Mouse (Mus musculus) embryonic facial prominence, embryonic 14.5 days (tissue): ENCODE results near the gene Cc2d1a. TPM values are rescaled to one million over a fixed set of nuclear protein-coding genes. Genes with fewer than 3 reads are reported as not detected.
A peak's percentile ranks its signal among the peaks of the same experiment; 100 is the strongest.

Source experiments
- ATAC-seq: fragments of 200-750 bp; cut with Nextera tagmentation; 2 replicates; pipeline ENCODE4 v1.8.0; 2017; ENCODE audit warnings: low read depth, moderate number of reproducible peaks, moderate TSS enrichment
- DNase-seq: peaks from one replicate; pipeline ENCODE4 v3.0.0-alpha.2; 2015; ENCODE audit warnings: low spot score
- H3K27ac ChIP-seq: fragments of 300-500 bp; sonication (generic); replicated peaks from 2 replicates; pipeline ENCODE4 v1.5.1; 2014; ENCODE audit warnings: low read depth, mild to moderate bottlenecking, low read length, moderate library complexity
- H3K27me3 ChIP-seq: fragments of 300-500 bp; sonication (generic); replicated peaks from 2 replicates; pipeline ENCODE4 v1.6.1; 2014; ENCODE audit warnings: low read length; ENCODE audit not compliant: control insufficient read depth, insufficient read depth
- H3K36me3 ChIP-seq: fragments of 300-500 bp; sonication (generic); 2 replicates; pipeline ENCODE4 v1.6.1; 2014; ENCODE audit warnings: low read length, mixed read lengths; ENCODE audit not compliant: control insufficient read depth, insufficient read depth
- H3K4me1 ChIP-seq: fragments of 300-500 bp; sonication (generic); 2 replicates; pipeline ENCODE4 v1.6.1; 2014; ENCODE audit warnings: antibody characterized with exemption, low read length; ENCODE audit not compliant: control insufficient read depth, insufficient read depth
- H3K4me2 ChIP-seq: fragments of 300-500 bp; sonication (generic); 2 replicates; pipeline ENCODE4 v1.6.1; 2014; ENCODE audit warnings: low read depth, mild to moderate bottlenecking, low read length, moderate library complexity, mixed read lengths
- H3K4me3 ChIP-seq: fragments of 300-500 bp; sonication (generic); 2 replicates; pipeline ENCODE4 v1.5.1; 2014; ENCODE audit warnings: low read depth, mild to moderate bottlenecking, low read length
- H3K9ac ChIP-seq: fragments of 300-500 bp; sonication (generic); 2 replicates; pipeline ENCODE4 v1.6.1; 2014; ENCODE audit warnings: low read depth, mild to moderate bottlenecking, low read length, moderate library complexity, mixed read lengths
- H3K9me3 ChIP-seq: fragments of 300-500 bp; sonication (generic); 2 replicates; pipeline ENCODE4 v1.6.1; 2016; ENCODE audit warnings: low read length; ENCODE audit not compliant: control insufficient read depth
- WGBS: fragments of 180-500 bp; shearing (Covaris S2); extraction: QIAGEN DNeasy Blood & Tissue Kit; methylation state at CpG from one replicate; pipeline ENCODE4 v1.1.7; 2014; 5-methylcytosine and 5-hydroxymethylcytosine counted together
- microRNA counts: library from miRNA; unstranded; fragments of <30 nt; microRNA quantifications from one replicate; lab custom pipeline; 2017
- microRNA-seq: library from miRNA; unstranded; fragments of <30 nt; microRNA quantifications from one replicate; pipeline ENCODE4, GENCODE M21; 2016; ENCODE audit warnings: borderline number of aligned reads
- polyA plus RNA-seq: library from polyadenylated mRNA; unstranded; fragments of >200 nt; fragmentation: Nextera tagmentation; extraction: Ambion mirVana; gene quantifications from 2 replicates; pipeline ENCODE4 v1.2.1, GENCODE M21; 2014

The Cc2d1a gene
- polyA plus RNA-seq, 1 experiment from 2014 or later, result 20.2 TPM

- ATAC-seq, result peak; percentile 27; the same call in 1 of the 2 replicates
- H3K4me1 ChIP-seq, result no peaks in the 10 kb centered on the region
- no peak overlapping the region for H3K4me3 ChIP-seq
- DNase-seq, result no peak
- H3K36me3 ChIP-seq, result peaks cover 85% of the 10 kb centered on the region
- WGBS, result 53% methylated on average over 32 of the region's 42 CpGs
- no peaks in the 10 kb centered on the region for H3K9me3 ChIP-seq
- H3K4me2 ChIP-seq, result peak overlapping the region; percentile 23; the same call in 1 of the 2 replicates
- H3K27me3 ChIP-seq, result no peaks in the 10 kb centered on the region
- H3K9ac ChIP-seq, result peak overlapping the region; percentile 37; the same call in 1 of the 2 replicates
- no peak overlapping the region for H3K27ac ChIP-seq
These were observed 63.2 kb downstream of the Cc2d1a start for GRCm38 (mm10) chr8:84084341-84085115.

- H3K36me3 ChIP-seq, result peaks cover 79% of the 10 kb centered on the region
These were observed 63.9 kb downstream of the Cc2d1a start for GRCm38 (mm10) chr8:84083829-84084241.

More at GRCm38 (mm10) chr8:84083829-84084241, 63.9 kb downstream of the Cc2d1a start:
- H3K4me3 ChIP-seq, result no peak overlapping the region
- H3K9ac ChIP-seq, result no peak overlapping the region
- no peaks in the 10 kb centered on the region for H3K9me3 ChIP-seq
- DNase-seq, result peak; percentile 14
- H3K4me2 ChIP-seq, result no peak overlapping the region
- no peaks in the 10 kb centered on the region for H3K4me1 ChIP-seq
- H3K27me3 ChIP-seq, result no peaks in the 10 kb centered on the region
- ATAC-seq, result peak; percentile 42; the same call in 1 of the 2 replicates
- no peak overlapping the region for H3K27ac ChIP-seq
- WGBS, result 30% methylated on average over 8 of the region's 8 CpGs

MicroRNAs within 50 kb of the gene (microRNA counts, 519-probe panel; counts per million panel counts)
- 2,755 counts per million, percentile 59 among the panel's probes with 10 or more counts for microRNA mmu-miR-181c (lab: Ali Mortazavi, UCI)
- microRNA mmu-miR-709 (lab: Ali Mortazavi, UCI), result 2,151 counts per million, percentile 26 among the panel's probes with 10 or more counts

Small RNA genes within 50 kb of the gene (microRNA-seq; reads per million reads assigned to microRNA genes)
- gene Gm25110 (not detected), gene Mir181c (4,349 reads per million, percentile 89 among the genes with 10 or more reads in this experiment), gene Mir181d (2,789 reads per million, percentile 85 among the genes with 10 or more reads in this experiment), gene Mir709 (not detected)

Other genes with a start within 250 kb of the Cc2d1a start
- 25.1 and 31.7 TPM in 2 replicates for gene Adgrl1, start 247.8 kb downstream of the Cc2d1a start, polyA plus RNA-seq
- 0.48 and 0.82 TPM in 2 replicates for gene Gm10644, start 192.7 kb downstream of the Cc2d1a start, polyA plus RNA-seq
- 63.9 and 68.8 TPM in 2 replicates for gene Asf1b, start 192.4 kb downstream of the Cc2d1a start, polyA plus RNA-seq
- 208 and 247 TPM in 2 replicates for gene Prkaca, start 174.9 kb downstream of the Cc2d1a start, polyA plus RNA-seq
- 15.9 and 18.5 TPM in 2 replicates for gene Samd1, start 150.3 kb downstream of the Cc2d1a start, polyA plus RNA-seq
- gene 1700067K01Rik, start 146.4 kb downstream of the Cc2d1a start, polyA plus RNA-seq, result 0.77 and 1.1 TPM in 2 replicates
- gene 2210011C24Rik, start 135.8 kb downstream of the Cc2d1a start, polyA plus RNA-seq, result 0.66 and 1.4 TPM in 2 replicates
- 3.3 and 3.6 TPM in 2 replicates for gene Palm3, start 126.5 kb downstream of the Cc2d1a start, polyA plus RNA-seq
- gene Il27ra, start 105.3 kb downstream of the Cc2d1a start, polyA plus RNA-seq, result 1.5 and 1.8 TPM in 2 replicates
- 0.47 TPM in 1 of 2 replicates, not detected in the other for gene Rln3, start 102.9 kb downstream of the Cc2d1a start, polyA plus RNA-seq
- gene Gm10643, start 82.8 kb downstream of the Cc2d1a start, polyA plus RNA-seq, result 2.1 and 2.3 TPM in 2 replicates
- 9.1 and 10.0 TPM in 2 replicates for gene Rfx1, start 81.1 kb downstream of the Cc2d1a start, polyA plus RNA-seq
- 8.4 and 9.9 TPM in 2 replicates for gene Dcaf15, start 43.2 kb downstream of the Cc2d1a start, polyA plus RNA-seq
- 1.7 and 2.4 TPM in 2 replicates for gene Podnl1, start 21.9 kb downstream of the Cc2d1a start, polyA plus RNA-seq
- 0.77 and 1.0 TPM in 2 replicates for gene 4930432K21Rik, start 89 bp upstream of the Cc2d1a start, polyA plus RNA-seq
- gene Nanos3, start 37.3 kb upstream of the Cc2d1a start, polyA plus RNA-seq, result 3.0 and 4.5 TPM in 2 replicates
- 11.0 and 12.4 TPM in 2 replicates for gene Zswim4, start 89.1 kb upstream of the Cc2d1a start, polyA plus RNA-seq
- gene D8Ertd738e, start 101.8 kb upstream of the Cc2d1a start, polyA plus RNA-seq, result 371 and 387 TPM in 2 replicates
- gene Mri1, start 109.4 kb upstream of the Cc2d1a start, polyA plus RNA-seq, result 50.3 and 56.7 TPM in 2 replicates
- gene Ccdc130, start 122.4 kb upstream of the Cc2d1a start, polyA plus RNA-seq, result 18.4 and 19.6 TPM in 2 replicates
- 4.5 and 5.8 TPM in 2 replicates for gene Cacna1a, start 240.5 kb upstream of the Cc2d1a start, polyA plus RNA-seq